Mouse (Mus musculus) gastrocnemius, adult 8-10 months (tissue): ENCODE measurements around the gene Tas2r116. TPM values are rescaled to one million over a fixed set of nuclear protein-coding genes. Genes with fewer than 3 reads are reported as not detected.

Source experiments
- DNase-seq, 2 experiments: peaks; one replicate each; pipeline ENCODE4 v3.0.0; 2022; ENCODE audit warnings: low spot score in 2 of 2
- total RNA-seq, 4 experiments: library from RNA; stranded (reverse); gene quantifications; 2 replicates each; pipeline ENCODE4 v1.2.4; 2022

Tas2r116 gene
- not detected for total RNA-seq

DNA sequence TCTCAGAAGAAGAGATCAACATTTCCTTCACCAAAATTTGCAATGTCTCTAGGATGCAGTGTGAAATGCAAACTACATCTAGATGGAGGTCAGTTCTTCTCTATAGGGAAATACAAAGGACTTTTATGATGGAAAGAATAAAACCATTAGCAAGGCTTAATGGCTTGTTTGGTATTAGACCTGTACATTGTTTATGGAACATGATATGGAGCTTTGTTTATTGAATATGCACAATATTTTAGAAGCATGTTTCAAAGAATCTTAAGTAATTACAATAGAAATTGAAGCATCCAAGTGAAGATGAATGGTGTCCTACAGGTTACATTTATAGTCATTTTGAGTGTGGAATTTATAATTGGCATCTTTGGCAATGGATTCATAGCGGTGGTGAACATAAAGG is at the start of gene Tas2r116:
Gene Tas2r116, plus strand, starts transcription at position 301 of the 400 bp plus-strand sequence.
- DNase-seq, result no peak

DNA sequence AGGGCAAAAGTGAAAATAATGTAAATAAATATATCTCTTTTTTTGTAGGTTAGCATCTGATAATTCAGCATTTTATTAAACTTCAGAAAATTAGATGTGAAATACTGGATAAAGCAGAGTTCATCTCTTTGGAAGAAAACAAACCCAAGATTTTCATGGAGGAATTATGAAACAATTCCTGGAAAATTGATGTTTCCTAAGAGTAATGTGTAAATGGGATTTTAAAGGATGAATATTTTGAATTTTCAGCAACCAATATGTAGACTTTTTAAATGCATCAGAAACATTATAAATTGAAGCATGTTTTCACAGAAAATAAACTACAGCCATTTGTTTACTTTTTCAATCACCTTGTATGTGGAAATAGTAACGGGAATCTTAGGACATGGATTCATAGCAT is 8.4 kb upstream of the Tas2r116 start, which contains the start of gene Tas2r123:
Gene Tas2r123, plus strand, starts transcription at position 301 of the 400 bp plus-strand sequence.
- no peak for DNase-seq

DNA sequence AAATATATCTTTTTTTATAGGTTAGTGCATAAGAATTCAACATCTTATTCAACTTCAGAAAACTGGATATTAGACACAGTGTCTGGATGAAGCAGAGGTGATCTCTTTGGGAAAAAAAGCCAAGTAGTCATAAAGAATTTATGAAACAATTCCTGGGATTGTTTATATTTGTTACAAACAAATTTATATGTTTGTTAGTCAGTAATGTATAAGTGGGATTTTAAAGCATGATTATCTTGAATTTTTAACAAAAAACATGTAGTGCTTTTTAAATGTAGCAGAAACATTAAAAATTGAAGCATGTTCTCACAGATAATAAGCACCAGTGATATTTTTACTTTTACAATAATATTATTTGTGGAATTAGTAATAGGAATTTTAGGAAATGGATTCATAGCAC is 12.5 kb downstream of the Tas2r116 start, which contains the start of gene Tas2r110:
Gene Tas2r110, plus strand, starts transcription at position 301 of the 400 bp plus-strand sequence.
- DNase-seq, result no peak

- DNase-seq, result no peak
These were observed 37.5 kb downstream of the Tas2r116 start, which contains the start of gene Tas2r113 for GRCm38 (mm10) chr6:132892711-132893110. Tas2r113 (plus strand) TSS chr6:132893011.

Other genes starting within 250 kb of the Tas2r116 start
- not detected for gene A630073D07Rik, start 203.9 kb upstream of the Tas2r116 start, total RNA-seq
- not detected for gene Tas2r120, start 198.5 kb upstream of the Tas2r116 start, total RNA-seq
- gene Tas2r121, start 154.4 kb upstream of the Tas2r116 start, total RNA-seq, result not detected
- gene Tas2r122, start 143.5 kb upstream of the Tas2r116 start, total RNA-seq, result not detected
- gene Tas2r115, start 117.4 kb upstream of the Tas2r116 start, total RNA-seq, result not detected
- not detected for gene Tas2r124, start 100.7 kb upstream of the Tas2r116 start, total RNA-seq
- gene Tas2r102, start 93.3 kb upstream of the Tas2r116 start, total RNA-seq, result not detected
- not detected for gene Tas2r136, start 77.3 kb upstream of the Tas2r116 start, total RNA-seq
- gene Tas2r117, start 52.6 kb upstream of the Tas2r116 start, total RNA-seq, result not detected
- not detected for gene Tas2r123, start 8.3 kb upstream of the Tas2r116 start, total RNA-seq
- gene Tas2r110, start 12.6 kb downstream of the Tas2r116 start, total RNA-seq, result not detected
- gene Tas2r113, start 37.6 kb downstream of the Tas2r116 start, total RNA-seq, result not detected
- not detected for gene Tas2r125, start 54.2 kb downstream of the Tas2r116 start, total RNA-seq
- gene Tas2r129, start 95.7 kb downstream of the Tas2r116 start, total RNA-seq, result not detected
- gene Tas2r131, start 102.5 kb downstream of the Tas2r116 start, total RNA-seq, result not detected
- gene Tas2r109, start 125.5 kb downstream of the Tas2r116 start, total RNA-seq, result not detected
- not detected for gene Tas2r103, start 181.7 kb downstream of the Tas2r116 start, total RNA-seq
- not detected for gene Tas2r140, start 200.4 kb downstream of the Tas2r116 start, total RNA-seq
- gene Smim10l1, start 249.5 kb downstream of the Tas2r116 start, total RNA-seq, result 100 to 1,000 TPM; 133 to 162 (median 145) TPM